Mouse (Mus musculus): ENCODE results near the gene Tmem119. TPM values are rescaled to one million over a fixed set of nuclear protein-coding genes. Genes with fewer than 3 reads are reported as not detected.
"Not testable (repeated sequence)": the region's sequence is repeated elsewhere in the genome, so short reads cannot be mapped to it uniquely, and the experiment has no call there.

Gene Tmem119
- polyA plus RNA-seq, 1 experiment, result 11.7 TPM

DNA sequence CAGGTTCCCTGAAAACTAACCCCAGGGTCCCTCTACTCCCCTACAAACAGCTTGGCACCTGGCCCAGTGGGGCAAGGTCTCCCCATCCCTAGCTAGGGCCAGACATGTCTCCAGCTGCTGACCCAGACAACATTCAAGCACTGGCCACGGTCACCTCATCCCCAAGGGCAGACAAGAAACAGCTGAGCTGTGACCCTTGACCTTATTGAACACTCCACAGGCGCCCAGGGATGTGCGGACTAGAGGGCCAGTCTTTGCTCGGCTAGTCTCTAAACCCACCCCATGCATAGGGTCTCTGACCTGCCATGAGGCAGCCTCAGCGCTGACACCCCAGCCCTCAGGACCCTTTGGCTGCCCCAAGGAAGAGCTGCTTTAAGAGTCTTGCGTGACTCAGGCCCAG is 11.7 kb downstream of the Tmem119 start:
- Histone ChIP-seq H3K36me3 (ENCODE audit: control insufficient read depth, insufficient read depth, low read length) (no peaks in the 10 kb centered on the region), H3K27ac (ENCODE audit: control insufficient read depth, insufficient read depth, low read length) (no peak overlapping the region), H3K4me3 (ENCODE audit: control insufficient read depth, insufficient read depth, low read length) (no peak overlapping the region), H3K4me1 (replicated peaks; ENCODE audit: control insufficient read depth, insufficient read depth, low read length) (peaks cover 8% of the 10 kb centered on the region), H3K27me3 (ENCODE audit: control insufficient read depth, insufficient read depth, low read length) (no peaks in the 10 kb centered on the region)
- WGBS, result 92% methylated on average over 6 of the region's 6 CpGs
- TF ChIP-seq POLR2A (IDR thresholded peaks at IDR 0.05; ENCODE audit: control insufficient read depth, extremely low read depth, insufficient read depth, low read length, poor library complexity) (no peak), CTCF (IDR thresholded peaks at IDR 0.05; ENCODE audit: borderline replicate concordance, control insufficient read depth, extremely low read depth, insufficient read depth, low read length, poor library complexity) (no peak)
- no peak for DNase-seq

DNA sequence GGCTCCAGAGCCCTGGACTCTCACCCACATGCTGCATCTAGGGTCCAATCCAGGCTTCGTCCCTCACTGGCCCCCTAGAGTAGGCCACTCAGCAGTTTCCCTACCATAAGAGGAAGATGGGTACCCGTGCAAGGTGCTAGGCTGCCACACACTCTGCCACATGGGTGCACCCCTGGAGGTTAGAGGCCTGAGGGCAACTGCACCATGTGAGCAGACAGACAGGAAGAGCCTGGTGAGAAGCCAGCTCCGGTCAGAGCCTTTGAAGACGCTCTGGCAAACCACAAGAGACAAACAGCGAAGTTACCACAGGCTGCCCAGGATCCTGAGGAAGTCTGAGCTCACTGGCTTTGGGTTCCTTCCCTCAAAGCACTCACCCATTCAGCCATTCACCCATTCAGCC is 13.3 kb downstream of the Tmem119 start:
- peak; percentile 26; the same call in 1 of the 2 replicates for TF ChIP-seq CTCF (IDR thresholded peaks at IDR 0.05; ENCODE audit: borderline replicate concordance, control insufficient read depth, extremely low read depth, insufficient read depth, low read length, poor library complexity)
- TF ChIP-seq POLR2A (IDR thresholded peaks at IDR 0.05; ENCODE audit: control insufficient read depth, extremely low read depth, insufficient read depth, low read length, poor library complexity), result no peak
- 4% methylated on average over 5 of the region's 5 CpGs for WGBS
- H3K36me3 ChIP-seq (ENCODE audit: control insufficient read depth, insufficient read depth, low read length), result no peaks in the 10 kb centered on the region
- no peaks in the 10 kb centered on the region for H3K27me3 ChIP-seq (ENCODE audit: control insufficient read depth, insufficient read depth, low read length)
- H3K27ac ChIP-seq (ENCODE audit: control insufficient read depth, insufficient read depth, low read length), result no peak overlapping the region
- DNase-seq, result peak; percentile 36
- H3K4me3 ChIP-seq (ENCODE audit: control insufficient read depth, insufficient read depth, low read length), result no peak overlapping the region
- peaks cover 8% of the 10 kb centered on the region for H3K4me1 ChIP-seq (replicated peaks; ENCODE audit: control insufficient read depth, insufficient read depth, low read length)

DNA sequence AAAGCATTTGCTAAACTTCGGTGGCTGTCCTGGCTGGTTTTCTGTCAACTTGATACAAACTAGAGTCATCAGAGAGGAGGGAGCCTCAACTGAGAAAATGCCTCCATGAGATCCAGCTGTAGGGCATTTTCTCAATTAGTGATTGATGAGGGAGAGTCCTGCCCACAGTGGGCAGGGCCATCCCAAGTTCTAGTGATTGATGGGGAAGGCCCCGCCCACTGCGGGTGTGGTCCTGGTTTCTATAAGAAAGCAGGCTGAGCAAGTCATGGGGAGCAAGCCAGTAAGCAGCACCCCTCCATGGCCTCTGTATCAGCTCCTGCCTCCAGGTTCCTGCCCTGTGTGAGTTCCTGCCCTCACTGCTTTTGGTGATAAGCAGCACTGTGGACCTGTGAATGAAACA is 16.2 kb downstream of the Tmem119 start:
- WGBS, result 69% methylated on average over 3 of the region's 3 CpGs
- not testable (repeated sequence) for H3K27ac ChIP-seq (ENCODE audit: control insufficient read depth, insufficient read depth, low read length)

GRCm38 (mm10) chr5:113783581-113784001 is 16.7 kb downstream of the Tmem119 start:
- no peak overlapping the region for H3K27ac ChIP-seq (ENCODE audit: control insufficient read depth, insufficient read depth, low read length)
- 51% methylated on average over 12 of the region's 12 CpGs for WGBS
- H3K4me3 ChIP-seq (ENCODE audit: control insufficient read depth, insufficient read depth, low read length), result no peak overlapping the region

More for the DNA sequence above, 16.2 kb downstream of the Tmem119 start:
- not testable (repeated sequence) for H3K4me1 ChIP-seq (replicated peaks; ENCODE audit: control insufficient read depth, insufficient read depth, low read length); H3K27me3 ChIP-seq (ENCODE audit: control insufficient read depth, insufficient read depth, low read length); DNase-seq; H3K36me3 ChIP-seq (ENCODE audit: control insufficient read depth, insufficient read depth, low read length); H3K4me3 ChIP-seq (ENCODE audit: control insufficient read depth, insufficient read depth, low read length)

GRCm38 (mm10) chr5:113782624-113783023 is 17.7 kb downstream of the Tmem119 start:
- Histone ChIP-seq H3K4me1 (replicated peaks; ENCODE audit: control insufficient read depth, insufficient read depth, low read length) (peaks cover 14% of the 10 kb centered on the region), H3K36me3 (ENCODE audit: control insufficient read depth, insufficient read depth, low read length) (no peaks in the 10 kb centered on the region), H3K4me3 (ENCODE audit: control insufficient read depth, insufficient read depth, low read length) (no peak overlapping the region), H3K27ac (ENCODE audit: control insufficient read depth, insufficient read depth, low read length) (no peak overlapping the region), H3K27me3 (ENCODE audit: control insufficient read depth, insufficient read depth, low read length) (no peaks in the 10 kb centered on the region)
- DNase-seq, result no peak
- WGBS, result 95% methylated on average over 7 of the region's 7 CpGs
- TF ChIP-seq CTCF (IDR thresholded peaks at IDR 0.05; ENCODE audit: borderline replicate concordance, control insufficient read depth, extremely low read depth, insufficient read depth, low read length, poor library complexity), result no peak
- no peak for TF ChIP-seq POLR2A (IDR thresholded peaks at IDR 0.05; ENCODE audit: control insufficient read depth, extremely low read depth, insufficient read depth, low read length, poor library complexity)

More at GRCm38 (mm10) chr5:113783581-113784001, 16.7 kb downstream of the Tmem119 start:
- no peaks in the 10 kb centered on the region for H3K27me3 ChIP-seq (ENCODE audit: control insufficient read depth, insufficient read depth, low read length)
- H3K36me3 ChIP-seq (ENCODE audit: control insufficient read depth, insufficient read depth, low read length), result no peaks in the 10 kb centered on the region
- no peak for DNase-seq
- H3K4me1 ChIP-seq (replicated peaks; ENCODE audit: control insufficient read depth, insufficient read depth, low read length), result peaks cover 6% of the 10 kb centered on the region
- TF ChIP-seq POLR2A (IDR thresholded peaks at IDR 0.05; ENCODE audit: control insufficient read depth, extremely low read depth, insufficient read depth, low read length, poor library complexity), result no peak
- no peak for TF ChIP-seq CTCF (IDR thresholded peaks at IDR 0.05; ENCODE audit: borderline replicate concordance, control insufficient read depth, extremely low read depth, insufficient read depth, low read length, poor library complexity)

DNA sequence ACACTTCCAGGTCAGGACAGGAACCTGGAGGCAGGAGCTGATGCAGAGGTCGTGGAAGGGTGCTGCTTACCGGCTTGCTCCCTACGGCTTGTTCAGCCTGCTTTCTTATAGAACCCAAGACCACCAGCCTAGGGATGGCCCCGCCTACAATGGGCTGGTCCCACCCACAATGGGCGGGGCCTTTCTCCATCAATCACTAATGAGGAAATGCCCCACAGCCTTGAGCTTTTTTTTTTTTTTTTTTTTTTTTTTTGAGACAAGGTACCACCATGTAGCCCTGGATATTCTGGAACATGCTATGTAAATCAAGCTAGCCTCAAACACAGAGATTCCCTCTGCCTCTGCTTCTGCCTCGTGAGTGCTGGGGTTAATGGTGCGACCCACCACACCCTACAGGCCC is 18.4 kb downstream of the Tmem119 start:
- Histone ChIP-seq H3K27ac (ENCODE audit: control insufficient read depth, insufficient read depth, low read length) (no peak overlapping the region), H3K27me3 (ENCODE audit: control insufficient read depth, insufficient read depth, low read length) (no peaks in the 10 kb centered on the region), H3K4me1 (replicated peaks; ENCODE audit: control insufficient read depth, insufficient read depth, low read length) (peaks cover 16% of the 10 kb centered on the region), H3K4me3 (ENCODE audit: control insufficient read depth, insufficient read depth, low read length) (no peak overlapping the region), H3K36me3 (ENCODE audit: control insufficient read depth, insufficient read depth, low read length) (no peaks in the 10 kb centered on the region)
- TF ChIP-seq CTCF (IDR thresholded peaks at IDR 0.05; ENCODE audit: borderline replicate concordance, control insufficient read depth, extremely low read depth, insufficient read depth, low read length, poor library complexity) (no peak), POLR2A (IDR thresholded peaks at IDR 0.05; ENCODE audit: control insufficient read depth, extremely low read depth, insufficient read depth, low read length, poor library complexity) (no peak)
- 90% methylated on average over 7 of the region's 7 CpGs for WGBS
- no peak for DNase-seq

DNA sequence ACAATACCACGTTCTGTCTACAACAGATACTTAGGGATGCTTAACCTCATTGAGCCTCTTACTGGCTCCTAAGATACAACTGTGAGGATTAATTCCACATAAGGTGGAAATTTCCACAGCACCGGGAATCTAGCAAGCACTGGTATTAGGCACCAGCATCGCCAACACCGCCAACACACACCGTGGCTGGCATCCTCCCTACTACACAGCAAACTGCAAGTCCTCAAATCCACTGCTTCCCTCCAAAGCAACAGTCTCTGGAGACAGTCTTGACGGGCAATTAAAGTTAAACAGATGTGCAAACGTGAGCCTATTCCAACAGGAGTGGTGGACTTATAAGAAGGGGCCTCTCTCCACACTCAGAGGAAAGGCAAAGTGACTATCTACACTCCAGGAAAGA is 19.1 kb downstream of the Tmem119 start:
- no peak overlapping the region for H3K27ac ChIP-seq (ENCODE audit: control insufficient read depth, insufficient read depth, low read length)
- no peak overlapping the region for H3K4me3 ChIP-seq (ENCODE audit: control insufficient read depth, insufficient read depth, low read length)
- TF ChIP-seq POLR2A (IDR thresholded peaks at IDR 0.05; ENCODE audit: control insufficient read depth, extremely low read depth, insufficient read depth, low read length, poor library complexity), result no peak
- no peak for TF ChIP-seq CTCF (IDR thresholded peaks at IDR 0.05; ENCODE audit: borderline replicate concordance, control insufficient read depth, extremely low read depth, insufficient read depth, low read length, poor library complexity)
- H3K36me3 ChIP-seq (ENCODE audit: control insufficient read depth, insufficient read depth, low read length), result no peaks in the 10 kb centered on the region
- DNase-seq, result no peak
- H3K27me3 ChIP-seq (ENCODE audit: control insufficient read depth, insufficient read depth, low read length), result no peaks in the 10 kb centered on the region
- peaks cover 20% of the 10 kb centered on the region for H3K4me1 ChIP-seq (replicated peaks; ENCODE audit: control insufficient read depth, insufficient read depth, low read length)
- WGBS, result 97% methylated on average over 7 of the region's 7 CpGs
